Mouse (Mus musculus): ENCODE measurements around the gene Bgn. TPM values are rescaled to one million over a fixed set of nuclear protein-coding genes. Genes with fewer than 3 reads are reported as not detected.

The Bgn gene
- polyA plus RNA-seq (2015; fragmentation: Nextera tagmentation; extraction: Ambion mirVana): 35.2 and 43.0 TPM in 2 replicates

DNA sequence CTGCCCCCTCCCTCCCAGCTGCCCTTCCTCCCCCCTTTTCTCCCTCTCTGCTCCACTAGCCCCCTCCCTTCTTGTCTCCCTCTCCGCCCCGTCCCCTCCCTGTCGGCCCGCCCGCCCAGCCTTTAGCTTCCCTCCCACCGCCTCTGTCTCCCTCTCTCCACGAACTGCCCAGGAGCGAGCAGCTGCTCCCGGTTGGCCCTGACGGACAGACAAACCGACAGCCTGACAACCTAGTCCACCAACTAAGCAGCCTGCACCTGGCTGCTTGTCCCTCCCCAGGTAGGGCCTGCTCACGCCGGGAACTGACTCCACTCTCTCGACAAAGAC is at the start of gene Bgn:
TSS of gene Bgn (plus strand) at position 119 of the 327 bp plus-strand sequence.
- H3K27ac ChIP-seq (ENCODE audit: low read depth, low read length): no peak within 1 kb of the TSS

DNA sequence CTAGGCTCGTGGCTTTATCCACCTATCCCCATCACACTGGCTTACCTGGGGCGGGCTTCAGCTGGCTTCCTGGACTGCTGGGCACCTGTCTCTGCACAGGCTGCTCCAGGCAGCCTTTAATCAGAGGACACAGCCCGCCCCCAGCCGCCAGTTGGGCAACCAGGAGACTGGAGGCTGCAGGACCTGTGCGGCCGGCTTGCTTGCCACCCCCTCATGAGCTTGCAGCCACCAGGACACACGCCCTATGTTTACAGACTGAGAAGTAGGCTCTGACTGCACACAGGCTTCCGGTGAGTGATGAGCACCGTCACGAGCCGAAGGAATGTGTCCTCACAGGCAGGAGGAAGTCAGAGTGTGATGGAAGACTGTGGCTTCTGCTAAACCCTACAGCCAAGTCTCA is 48.1 kb upstream of the Bgn start, which contains the start of gene Trex2:
TSS of gene Trex2 (minus strand) at position 93 of the 400 bp plus-strand sequence.
- Histone ChIP-seq H3K4me1 (replicated peaks; ENCODE audit: control insufficient read depth, insufficient read depth, low read length) (no peaks in the 10 kb centered on the region), H3K27me3 (replicated peaks; ENCODE audit: control insufficient read depth, insufficient read depth, low read length) (no peaks in the 10 kb centered on the region), H3K36me3 (ENCODE audit: control insufficient read depth, insufficient read depth) (no peaks in the 10 kb centered on the region), H3K27ac (ENCODE audit: low read depth, low read length) (no peak within 1 kb of the TSS), H3K4me2 (replicated peaks; ENCODE audit: low read depth) (no peak within 1 kb of the TSS), H3K4me3 (ENCODE audit: low read depth, low read length) (no peak within 1 kb of the TSS), H3K9me3 (ENCODE audit: control insufficient read depth) (no peaks in the 10 kb centered on the region), H3K9ac (ENCODE audit: low read depth, low read length) (no peak within 1 kb of the TSS)
- no peak for TF ChIP-seq CTCF (IDR thresholded peaks at IDR 0.05; ENCODE audit: low read depth)
- WGBS: 54% methylated on average over 11 of the region's 11 CpGs
- ATAC-seq: no peak

More for the DNA sequence above, at the start of gene Bgn:
- no peaks in the 10 kb centered on the region for H3K9me3 ChIP-seq (ENCODE audit: control insufficient read depth)
- no peaks in the 10 kb centered on the region for H3K27me3 ChIP-seq (replicated peaks; ENCODE audit: control insufficient read depth, insufficient read depth, low read length)
- 27% methylated on average over 12 of the region's 14 CpGs for WGBS
- TF ChIP-seq CTCF (IDR thresholded peaks at IDR 0.05; ENCODE audit: low read depth): no peak
- no peaks in the 10 kb centered on the region for H3K4me1 ChIP-seq (replicated peaks; ENCODE audit: control insufficient read depth, insufficient read depth, low read length)
- ATAC-seq: no peak
- H3K36me3 ChIP-seq (ENCODE audit: control insufficient read depth, insufficient read depth): no peaks in the 10 kb centered on the region
- no peak within 1 kb of the TSS for H3K9ac ChIP-seq (ENCODE audit: low read depth, low read length)
- peak within 1 kb of the TSS; percentile 35 for H3K4me2 ChIP-seq (replicated peaks; ENCODE audit: low read depth)
- H3K4me3 ChIP-seq (ENCODE audit: low read depth, low read length): peak within 1 kb of the TSS; percentile 21

DNA sequence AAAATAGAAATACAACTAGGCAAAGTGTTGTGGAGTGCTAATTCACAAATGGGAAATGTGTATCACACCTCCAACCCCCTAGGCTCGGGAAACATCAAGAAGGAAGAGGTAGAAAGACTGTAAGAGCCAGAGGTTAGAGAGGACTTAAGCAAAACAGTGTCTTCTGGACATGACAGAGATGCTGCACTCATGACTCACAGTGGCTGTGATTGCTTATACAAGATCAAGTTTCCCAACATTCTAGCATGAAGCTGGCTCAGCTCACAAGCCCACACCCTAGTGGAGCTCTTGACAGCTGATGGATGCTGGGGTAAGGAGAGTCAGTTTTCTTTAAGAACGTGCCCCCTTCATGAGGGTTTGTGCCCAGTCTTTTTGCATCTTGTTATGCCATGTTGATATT is 42.0 kb upstream of the Bgn start:
- Histone ChIP-seq H3K9me3 (ENCODE audit: control insufficient read depth) (no peaks in the 10 kb centered on the region), H3K4me2 (replicated peaks; ENCODE audit: low read depth) (no peak overlapping the region), H3K36me3 (ENCODE audit: control insufficient read depth, insufficient read depth) (no peaks in the 10 kb centered on the region), H3K9ac (ENCODE audit: low read depth, low read length) (no peak overlapping the region), H3K4me1 (replicated peaks; ENCODE audit: control insufficient read depth, insufficient read depth, low read length) (no peaks in the 10 kb centered on the region), H3K27me3 (replicated peaks; ENCODE audit: control insufficient read depth, insufficient read depth, low read length) (no peaks in the 10 kb centered on the region), H3K27ac (ENCODE audit: low read depth, low read length) (no peak overlapping the region), H3K4me3 (ENCODE audit: low read depth, low read length) (no peak overlapping the region)
- TF ChIP-seq CTCF (IDR thresholded peaks at IDR 0.05; ENCODE audit: low read depth): no peak
- ATAC-seq: no peak
- 67% methylated on average over 2 of the region's 2 CpGs for WGBS

DNA sequence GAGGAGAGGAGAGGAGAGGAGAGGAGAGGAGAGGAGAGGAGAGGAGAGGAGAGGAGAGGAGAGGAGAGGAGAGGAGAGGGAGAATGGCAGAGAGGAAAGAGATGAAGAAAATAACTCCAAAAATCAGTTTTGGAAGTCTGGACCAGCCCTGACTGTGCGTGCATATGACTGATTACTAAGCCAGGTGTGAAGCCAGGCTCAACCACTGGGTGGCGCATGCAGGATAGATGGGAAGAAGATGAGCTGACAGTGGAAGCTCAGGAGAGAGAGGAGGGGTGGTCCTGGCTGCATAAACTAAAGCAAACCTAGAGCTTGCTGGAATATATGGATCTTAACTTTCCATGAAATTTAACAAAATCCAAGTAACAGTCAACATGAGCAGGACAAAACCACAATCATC is 31.5 kb upstream of the Bgn start:
- TF ChIP-seq CTCF (IDR thresholded peaks at IDR 0.05; ENCODE audit: low read depth): peak; percentile 76
- Histone ChIP-seq H3K4me1 (replicated peaks; ENCODE audit: control insufficient read depth, insufficient read depth, low read length) (no peaks in the 10 kb centered on the region), H3K4me2 (replicated peaks; ENCODE audit: low read depth) (no peak overlapping the region), H3K4me3 (ENCODE audit: low read depth, low read length) (no peak overlapping the region), H3K27ac (ENCODE audit: low read depth, low read length) (no peak overlapping the region), H3K36me3 (ENCODE audit: control insufficient read depth, insufficient read depth) (no peaks in the 10 kb centered on the region), H3K9me3 (ENCODE audit: control insufficient read depth) (no peaks in the 10 kb centered on the region), H3K27me3 (replicated peaks; ENCODE audit: control insufficient read depth, insufficient read depth, low read length) (no peaks in the 10 kb centered on the region), H3K9ac (ENCODE audit: low read depth, low read length) (no peak overlapping the region)
- WGBS: 26% methylated on average over 2 of the region's 2 CpGs
- ATAC-seq: no peak

DNA sequence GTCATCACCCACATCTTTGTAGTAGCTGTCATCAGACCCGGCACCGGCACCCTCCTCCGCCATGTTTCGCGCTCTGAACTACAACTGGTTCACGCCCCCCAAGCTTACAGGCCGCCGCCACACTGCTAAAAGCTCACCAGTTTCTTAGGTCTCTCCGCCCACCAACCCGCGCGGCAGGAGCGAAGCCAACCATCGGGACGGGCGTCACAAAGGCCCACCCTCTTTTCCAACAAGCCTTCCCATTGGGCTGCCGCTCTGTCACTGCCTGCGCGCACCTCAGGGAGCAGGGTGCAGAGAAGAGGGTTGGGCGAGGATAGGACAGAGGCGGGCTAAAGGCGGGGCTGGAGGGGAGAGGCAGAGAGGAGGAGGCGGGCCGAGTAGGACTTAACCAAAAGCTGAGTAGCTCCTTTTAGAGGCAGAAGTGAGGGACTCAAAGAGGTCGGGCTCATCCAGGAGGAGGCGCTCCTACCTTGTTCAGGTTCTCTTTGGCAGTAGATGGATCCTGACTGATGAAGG is 24.5 kb upstream of the Bgn start, which contains the start of gene Haus7:
TSS of gene Haus7 (minus strand) at position 168 of the 516 bp plus-strand sequence.
- Histone ChIP-seq H3K4me1 (replicated peaks; ENCODE audit: control insufficient read depth, insufficient read depth, low read length) (no peaks in the 10 kb centered on the region), H3K4me2 (replicated peaks; ENCODE audit: low read depth) (peak within 1 kb of the TSS; percentile 64), H3K36me3 (ENCODE audit: control insufficient read depth, insufficient read depth) (no peaks in the 10 kb centered on the region), H3K9me3 (ENCODE audit: control insufficient read depth) (no peaks in the 10 kb centered on the region), H3K27me3 (replicated peaks; ENCODE audit: control insufficient read depth, insufficient read depth, low read length) (no peaks in the 10 kb centered on the region), H3K9ac (ENCODE audit: low read depth, low read length) (peak within 1 kb of the TSS; percentile 34; the same call in 1 of the 2 replicates), H3K4me3 (ENCODE audit: low read depth, low read length) (peak within 1 kb of the TSS; percentile 45), H3K27ac (ENCODE audit: low read depth, low read length) (no peak within 1 kb of the TSS)
- peak; percentile 100 for ATAC-seq
- WGBS: 17% methylated on average over 26 of the region's 26 CpGs
- TF ChIP-seq CTCF (IDR thresholded peaks at IDR 0.05; ENCODE audit: low read depth): peak; percentile 76

DNA sequence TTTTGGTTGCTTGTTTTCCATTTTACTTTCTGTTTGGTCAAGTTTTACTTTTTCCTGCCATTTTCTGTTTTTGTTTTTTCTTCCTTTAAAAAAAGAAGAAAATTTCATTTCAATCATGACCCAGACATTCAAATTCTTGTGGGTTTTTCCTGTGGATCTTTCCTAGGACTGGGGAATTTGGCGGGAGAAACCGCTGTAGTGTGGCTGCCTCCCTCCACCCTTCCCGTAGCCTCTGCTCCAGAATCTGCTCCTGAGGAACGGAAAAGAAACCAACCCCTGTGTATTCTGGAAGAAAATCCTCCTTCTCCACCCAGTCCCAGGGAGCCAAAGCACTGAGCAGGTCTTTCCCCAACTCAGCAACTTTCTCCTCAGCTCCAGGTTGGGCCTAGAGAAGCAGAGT is 22.6 kb upstream of the Bgn start:
- Histone ChIP-seq H3K9me3 (ENCODE audit: control insufficient read depth) (no peaks in the 10 kb centered on the region), H3K27me3 (replicated peaks; ENCODE audit: control insufficient read depth, insufficient read depth, low read length) (no peaks in the 10 kb centered on the region), H3K4me3 (ENCODE audit: low read depth, low read length) (no peak overlapping the region), H3K4me2 (replicated peaks; ENCODE audit: low read depth) (no peak overlapping the region), H3K9ac (ENCODE audit: low read depth, low read length) (no peak overlapping the region), H3K36me3 (ENCODE audit: control insufficient read depth, insufficient read depth) (no peaks in the 10 kb centered on the region), H3K4me1 (replicated peaks; ENCODE audit: control insufficient read depth, insufficient read depth, low read length) (no peaks in the 10 kb centered on the region), H3K27ac (ENCODE audit: low read depth, low read length) (no peak overlapping the region)
- WGBS: 76% methylated on average over 4 of the region's 4 CpGs
- no peak for ATAC-seq
- no peak for TF ChIP-seq CTCF (IDR thresholded peaks at IDR 0.05; ENCODE audit: low read depth)

Measured in intestine, postnatal 0 days (tissue).